Mouse (Mus musculus): ENCODE data around the gene Ccdc86. TPM values are rescaled to one million over a fixed set of nuclear protein-coding genes. Genes with fewer than 3 reads are reported as not detected.

Gene Ccdc86
- total RNA-seq, 1 experiment, result 25.7 TPM

- H3K4me3 ChIP-seq (ENCODE audit: insufficient read depth in 1 of 2, low read depth in 1 of 2, low read length in 2 of 2, poor library complexity in 1 of 2, severe bottlenecking in 1 of 2), result peak overlapping the region; percentile 17 to 68; a peak in 3 of 4 replicates
- H3K9ac ChIP-seq (ENCODE audit: insufficient read depth, low read depth, low read length, poor library complexity, severe bottlenecking), result peak overlapping the region; percentile 63; the same call in 1 of the 2 replicates
- H3K9me3 ChIP-seq (ENCODE audit: control insufficient read depth, insufficient read depth, low read depth, low read length), result no peaks in the 10 kb centered on the region
- H3K4me1 ChIP-seq (ENCODE audit: control insufficient read depth in 2 of 2, insufficient read depth in 2 of 2, low read length in 2 of 2, poor library complexity in 1 of 2), result peaks cover 7 to 17% of the 10 kb centered on the region in 2 experiments; a peak in 3 of 4 replicates
- in situ Hi-C loops (cut with MboI; ENCODE audit: low sequenced_read_pairs in 2 of 2, unreplicated experiment in 2 of 2), result no loop called here
- no peak overlapping the region; the same call in 1 of the 2 replicates for H3K27ac ChIP-seq (ENCODE audit: insufficient read depth, low read depth, low read length, poor library complexity, severe bottlenecking)
- no peak for DNase-seq (ENCODE audit: low read depth, low spot score)
- H3K36me3 ChIP-seq (ENCODE audit: control insufficient read depth, insufficient read depth, low read length, poor library complexity, severe bottlenecking), result peaks cover 16% of the 10 kb centered on the region
- TF ChIP-seq ZC3H11A (IDR thresholded peaks at IDR 0.05; ENCODE audit: borderline replicate concordance, low read depth, low read length), result no peak
- TF ChIP-seq HCFC1 (IDR thresholded peaks at IDR 0.05; ENCODE audit: borderline replicate concordance, insufficient read depth, low read length), result no peak
- TF ChIP-seq CHD2 (IDR thresholded peaks at IDR 0.05; ENCODE audit: low read depth, low read length), result no peak
- TF ChIP-seq MAFK (IDR thresholded peaks at IDR 0.05; ENCODE audit: insufficient read depth, low read depth, low read length), result no peak
- no peak for TF ChIP-seq ZNF384 (IDR thresholded peaks at IDR 0.05; ENCODE audit: low read depth, low read length)
Measured at GRCm38 (mm10) chr19:10949558-10949957, 492 bp upstream of the Ccdc86 start.

DNA sequence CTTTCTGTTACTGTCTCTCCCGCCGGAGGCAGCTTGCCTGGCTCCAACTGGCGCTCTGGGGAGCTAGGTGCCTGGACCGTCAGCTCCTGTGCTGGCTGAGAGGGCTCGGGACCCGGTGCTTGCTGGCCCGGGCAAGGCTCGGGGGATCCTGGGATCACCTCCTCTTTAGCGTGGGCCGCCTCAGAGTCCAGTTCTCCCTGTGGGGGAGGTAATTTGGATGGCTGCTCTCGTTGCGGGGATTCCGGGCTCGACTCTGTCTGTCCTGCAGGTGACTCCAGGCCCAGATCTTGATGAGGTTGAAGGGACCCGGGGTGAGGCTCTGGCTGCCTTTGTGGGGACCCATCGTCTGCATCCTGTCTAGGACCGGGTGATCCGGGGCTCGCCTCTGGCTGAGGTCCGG is 650 bp downstream of the Ccdc86 start:
- H3K4me1 ChIP-seq (ENCODE audit: control insufficient read depth in 2 of 2, insufficient read depth in 2 of 2, low read length in 2 of 2, poor library complexity in 1 of 2), result peaks cover 7 to 17% of the 10 kb centered on the region in 2 experiments; a peak in 3 of 4 replicates
- H3K9me3 ChIP-seq (ENCODE audit: control insufficient read depth, insufficient read depth, low read depth, low read length), result no peaks in the 10 kb centered on the region
- peak overlapping the region; percentile 89 for H3K9ac ChIP-seq (ENCODE audit: insufficient read depth, low read depth, low read length, poor library complexity, severe bottlenecking)
- peaks cover 27% of the 10 kb centered on the region for H3K36me3 ChIP-seq (ENCODE audit: control insufficient read depth, insufficient read depth, low read length, poor library complexity, severe bottlenecking)
- DNase-seq (ENCODE audit: low read depth, low spot score), result no peak
- in situ Hi-C loops (cut with MboI; ENCODE audit: low sequenced_read_pairs in 2 of 2, unreplicated experiment in 2 of 2), result no loop called here
- no peak for TF ChIP-seq CHD2 (IDR thresholded peaks at IDR 0.05; ENCODE audit: low read depth, low read length)
- no peak for TF ChIP-seq MAFK (IDR thresholded peaks at IDR 0.05; ENCODE audit: insufficient read depth, low read depth, low read length)
- no peak for TF ChIP-seq ZC3H11A (IDR thresholded peaks at IDR 0.05; ENCODE audit: borderline replicate concordance, low read depth, low read length)
- TF ChIP-seq HCFC1 (IDR thresholded peaks at IDR 0.05; ENCODE audit: borderline replicate concordance, insufficient read depth, low read length), result no peak
- TF ChIP-seq ZNF384 (IDR thresholded peaks at IDR 0.05; ENCODE audit: low read depth, low read length), result no peak
- H3K4me3 ChIP-seq (ENCODE audit: insufficient read depth in 1 of 2, low read depth in 1 of 2, low read length in 2 of 2, poor library complexity in 1 of 2, severe bottlenecking in 1 of 2), result peak overlapping the region; percentile 68 to 89
- peak overlapping the region; percentile 3; the same call in 1 of the 2 replicates for H3K27ac ChIP-seq (ENCODE audit: insufficient read depth, low read depth, low read length, poor library complexity, severe bottlenecking)

- no peak overlapping the region for H3K27ac ChIP-seq (ENCODE audit: insufficient read depth, low read depth, low read length, poor library complexity, severe bottlenecking)
- peak overlapping the region; percentile 89 for H3K9ac ChIP-seq (ENCODE audit: insufficient read depth, low read depth, low read length, poor library complexity, severe bottlenecking)
- H3K9me3 ChIP-seq (ENCODE audit: control insufficient read depth, insufficient read depth, low read depth, low read length), result no peaks in the 10 kb centered on the region
- H3K4me3 ChIP-seq (ENCODE audit: insufficient read depth in 1 of 2, low read depth in 1 of 2, low read length in 2 of 2, poor library complexity in 1 of 2, severe bottlenecking in 1 of 2), result peak overlapping the region; percentile 68 to 89
- H3K4me1 ChIP-seq (ENCODE audit: control insufficient read depth in 2 of 2, insufficient read depth in 2 of 2, low read length in 2 of 2, poor library complexity in 1 of 2), result peaks cover 7 to 17% of the 10 kb centered on the region in 2 experiments; a peak in 3 of 4 replicates
- no peak for DNase-seq (ENCODE audit: low read depth, low spot score)
- peaks cover 38% of the 10 kb centered on the region for H3K36me3 ChIP-seq (ENCODE audit: control insufficient read depth, insufficient read depth, low read length, poor library complexity, severe bottlenecking)
- TF ChIP-seq CHD2 (IDR thresholded peaks at IDR 0.05; ENCODE audit: low read depth, low read length) (no peak), MAFK (IDR thresholded peaks at IDR 0.05; ENCODE audit: insufficient read depth, low read depth, low read length) (no peak), ZNF384 (IDR thresholded peaks at IDR 0.05; ENCODE audit: low read depth, low read length) (no peak), HCFC1 (IDR thresholded peaks at IDR 0.05; ENCODE audit: borderline replicate concordance, insufficient read depth, low read length) (no peak), ZC3H11A (IDR thresholded peaks at IDR 0.05; ENCODE audit: borderline replicate concordance, low read depth, low read length) (no peak)
- in situ Hi-C loops (cut with MboI; ENCODE audit: low sequenced_read_pairs in 2 of 2, unreplicated experiment in 2 of 2), result no loop called here
Measured at GRCm38 (mm10) chr19:10947219-10947618, 1.8 kb downstream of the Ccdc86 start.

DNA sequence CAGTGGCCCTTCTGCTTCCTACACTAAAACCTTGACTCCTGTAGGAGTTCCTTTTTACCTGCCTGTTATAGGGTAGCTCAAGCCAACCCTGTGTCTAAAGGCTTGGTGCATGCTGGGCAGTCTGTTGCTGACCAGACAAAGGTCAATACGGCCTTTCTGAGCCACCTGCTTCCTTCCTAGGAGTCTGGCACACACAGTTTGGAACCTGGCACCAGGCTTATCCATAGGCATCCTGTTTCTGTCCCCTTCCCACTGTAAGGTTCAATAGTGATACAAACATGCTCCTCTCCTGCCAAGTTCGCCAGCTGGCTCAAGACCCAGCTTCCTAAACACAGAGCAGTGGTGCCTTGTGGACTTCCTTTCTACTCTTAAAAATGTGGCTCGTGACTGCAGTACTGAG is 2.6 kb downstream of the Ccdc86 start:
- no peak for DNase-seq (ENCODE audit: low read depth, low spot score)
- Histone ChIP-seq H3K36me3 (ENCODE audit: control insufficient read depth, insufficient read depth, low read length, poor library complexity, severe bottlenecking) (peaks cover 44% of the 10 kb centered on the region), H3K9ac (ENCODE audit: insufficient read depth, low read depth, low read length, poor library complexity, severe bottlenecking) (0 out of 2 replicates have a peak overlapping the region, but pooled peaks have one; percentile 24)

More for the DNA sequence above, 2.6 kb downstream of the Ccdc86 start:
- H3K9me3 ChIP-seq (ENCODE audit: control insufficient read depth, insufficient read depth, low read depth, low read length), result no peaks in the 10 kb centered on the region
- no peak overlapping the region; the same call in 1 of the 2 replicates for H3K27ac ChIP-seq (ENCODE audit: insufficient read depth, low read depth, low read length, poor library complexity, severe bottlenecking)
- H3K4me1 ChIP-seq (ENCODE audit: control insufficient read depth in 2 of 2, insufficient read depth in 2 of 2, low read length in 2 of 2, poor library complexity in 1 of 2), result peaks cover 7 to 14% of the 10 kb centered on the region in 2 experiments; a peak in 3 of 4 replicates
- peak overlapping the region in 1 of 2 experiments; percentile 20; a peak in 1 of 4 replicates for H3K4me3 ChIP-seq (ENCODE audit: insufficient read depth in 1 of 2, low read depth in 1 of 2, low read length in 2 of 2, poor library complexity in 1 of 2, severe bottlenecking in 1 of 2)
- in situ Hi-C loops (cut with MboI; ENCODE audit: low sequenced_read_pairs in 2 of 2, unreplicated experiment in 2 of 2), result no loop called here
- TF ChIP-seq MAFK (IDR thresholded peaks at IDR 0.05; ENCODE audit: insufficient read depth, low read depth, low read length) (no peak), HCFC1 (IDR thresholded peaks at IDR 0.05; ENCODE audit: borderline replicate concordance, insufficient read depth, low read length) (no peak), CHD2 (IDR thresholded peaks at IDR 0.05; ENCODE audit: low read depth, low read length) (no peak), ZC3H11A (IDR thresholded peaks at IDR 0.05; ENCODE audit: borderline replicate concordance, low read depth, low read length) (no peak), ZNF384 (IDR thresholded peaks at IDR 0.05; ENCODE audit: low read depth, low read length) (no peak)

Measured in ES-E14 (cell line).